Mouse (Mus musculus): Measurements from ENCODE around the gene Auh.

The Auh gene

GRCm38 (mm10) chr13:52792242-52792844, 137.1 kb downstream of the Auh start:
- no peak for DNase-seq

GRCm38 (mm10) chr13:52790894-52791293, 138.6 kb downstream of the Auh start:
- DNase-seq = no peak

Data from heart, adult 11 months (tissue).